Mouse (Mus musculus): Measurements from ENCODE around the gene Scn1b. TPM values are rescaled to one million over a fixed set of nuclear protein-coding genes. Genes with fewer than 3 reads are reported as not detected.
A peak's percentile ranks its signal among the peaks of the same experiment; 100 is the strongest.

The Scn1b gene
- polyA plus RNA-seq, 1 experiment from 2014 or later, result 13.0 TPM

DNA sequence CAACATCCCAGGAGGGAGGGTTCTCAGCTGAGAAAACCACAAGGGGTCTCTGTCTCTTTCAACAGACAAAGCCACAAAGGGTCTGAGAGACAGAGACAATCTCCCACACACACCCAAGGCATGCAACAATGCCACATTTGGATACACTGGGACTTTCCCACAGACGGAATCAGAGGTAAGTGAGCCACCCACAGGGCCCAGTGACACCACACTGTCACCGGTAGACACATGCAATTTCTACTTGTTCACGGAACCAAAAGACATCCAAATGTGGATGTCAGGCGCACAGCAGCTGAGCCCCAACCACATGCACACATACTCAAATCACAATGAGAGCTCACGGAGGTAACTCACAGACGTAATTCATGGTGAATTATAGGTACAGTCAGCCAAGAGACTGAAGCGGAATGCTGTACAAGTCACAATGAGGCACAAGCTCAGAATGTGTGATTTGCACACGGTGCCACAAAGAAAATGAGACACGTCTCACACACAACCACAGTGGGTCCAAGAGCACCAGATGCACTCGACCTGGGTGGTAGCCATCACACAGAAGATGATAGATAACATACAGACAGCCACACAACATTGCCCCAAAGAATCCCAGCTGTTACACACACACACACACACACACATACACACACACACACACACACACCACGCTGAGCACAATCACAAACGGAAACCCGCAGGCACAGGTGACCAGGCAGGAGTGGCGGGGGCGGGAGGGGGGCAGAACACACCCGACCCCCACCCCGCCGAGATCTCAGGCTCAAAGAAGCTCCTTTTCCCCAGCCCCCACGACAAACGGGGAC, 23.2 kb upstream of the Scn1b start:
- under 1% methylated on average over 20 of the region's 20 CpGs for WGBS
- DNase-seq (ENCODE audit: low spot score) (peak; percentile 62), ATAC-seq (ENCODE audit: low FRiP score) (no peak; the same call in 1 of the 2 replicates)
- Histone ChIP-seq H3K4me1 (replicated peaks; ENCODE audit: control insufficient read depth, insufficient read depth, low read length) (peaks cover 35% of the 10 kb centered on the region), H3K4me3 (replicated peaks; ENCODE audit: low read length) (peak overlapping the region; percentile 92), H3K27ac (peak overlapping the region; percentile 99), H3K9me3 (ENCODE audit: control insufficient read depth, low read length) (no peaks in the 10 kb centered on the region), H3K36me3 (replicated peaks; ENCODE audit: control insufficient read depth, insufficient read depth) (no peaks in the 10 kb centered on the region), H3K4me2 (replicated peaks) (peak overlapping the region; percentile 90), H3K27me3 (ENCODE audit: control insufficient read depth, insufficient read depth, low read length) (no peaks in the 10 kb centered on the region), H3K9ac (peak overlapping the region; percentile 96)

DNA sequence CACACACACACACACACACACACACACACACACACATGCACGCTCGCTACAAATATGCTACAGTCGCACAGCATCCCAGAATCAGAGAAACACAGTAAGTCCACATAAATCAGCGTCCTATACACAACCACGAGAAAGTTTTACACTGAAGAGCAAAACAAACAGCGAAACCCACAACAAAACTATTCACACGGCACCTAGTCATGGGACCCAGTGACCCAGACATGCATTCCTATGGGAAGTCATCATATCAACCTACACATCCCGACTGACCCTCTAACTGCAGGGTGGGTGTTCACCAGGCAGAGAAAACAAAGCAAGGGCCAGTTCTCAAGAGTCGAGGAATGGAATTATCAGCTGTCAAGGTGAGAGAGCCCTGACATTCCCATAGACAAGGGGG, 22.5 kb upstream of the Scn1b start:
- H3K27me3 ChIP-seq (ENCODE audit: control insufficient read depth, insufficient read depth, low read length), result no peaks in the 10 kb centered on the region
- peak overlapping the region; percentile 99 for H3K27ac ChIP-seq
- H3K4me3 ChIP-seq (replicated peaks; ENCODE audit: low read length), result peak overlapping the region; percentile 92
- WGBS, result 22% methylated on average over 9 of the region's 9 CpGs
- ATAC-seq (ENCODE audit: low FRiP score) (no peak), DNase-seq (ENCODE audit: low spot score) (no peak)
- H3K36me3 ChIP-seq (replicated peaks; ENCODE audit: control insufficient read depth, insufficient read depth), result no peaks in the 10 kb centered on the region
- H3K4me2 ChIP-seq (replicated peaks), result peak overlapping the region; percentile 90
- peaks cover 35% of the 10 kb centered on the region for H3K4me1 ChIP-seq (replicated peaks; ENCODE audit: control insufficient read depth, insufficient read depth, low read length)
- H3K9ac ChIP-seq, result peak overlapping the region; percentile 96
- H3K9me3 ChIP-seq (ENCODE audit: control insufficient read depth, low read length), result no peaks in the 10 kb centered on the region

DNA sequence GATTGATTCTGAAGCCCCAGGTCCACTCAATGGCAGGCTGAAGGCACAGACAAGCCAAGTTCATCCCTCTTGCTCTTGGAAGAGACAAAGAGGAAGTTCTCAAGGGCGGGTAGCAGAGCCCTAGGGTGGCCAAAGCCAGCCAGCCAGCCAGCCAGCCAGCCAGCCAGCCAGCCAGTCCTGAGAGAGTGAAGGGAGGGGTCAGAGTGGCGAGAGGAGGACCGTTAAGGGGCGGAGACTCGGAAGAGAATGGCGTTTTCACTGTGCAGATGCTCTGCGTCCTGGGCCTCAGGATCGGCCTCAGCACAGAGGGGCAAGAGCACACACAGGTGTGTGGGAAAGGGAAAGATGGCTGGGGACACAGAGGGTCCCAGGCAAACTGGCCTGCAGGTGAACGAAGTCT, 22.0 kb upstream of the Scn1b start:
- Histone ChIP-seq H3K9ac (peak overlapping the region; percentile 96), H3K4me2 (replicated peaks) (peak overlapping the region; percentile 90), H3K9me3 (ENCODE audit: control insufficient read depth, low read length) (no peaks in the 10 kb centered on the region), H3K4me3 (replicated peaks; ENCODE audit: low read length) (peak overlapping the region; percentile 92), H3K4me1 (replicated peaks; ENCODE audit: control insufficient read depth, insufficient read depth, low read length) (peaks cover 35% of the 10 kb centered on the region), H3K27me3 (ENCODE audit: control insufficient read depth, insufficient read depth, low read length) (no peaks in the 10 kb centered on the region), H3K27ac (peak overlapping the region; percentile 99), H3K36me3 (replicated peaks; ENCODE audit: control insufficient read depth, insufficient read depth) (peaks cover 2% of the 10 kb centered on the region; the same call in 1 of the 2 replicates)
- WGBS, result 3% methylated on average over 9 of the region's 9 CpGs
- DNase-seq (ENCODE audit: low spot score) (peak; percentile 54), ATAC-seq (ENCODE audit: low FRiP score) (peak; percentile 17; the same call in 1 of the 2 replicates)

DNA sequence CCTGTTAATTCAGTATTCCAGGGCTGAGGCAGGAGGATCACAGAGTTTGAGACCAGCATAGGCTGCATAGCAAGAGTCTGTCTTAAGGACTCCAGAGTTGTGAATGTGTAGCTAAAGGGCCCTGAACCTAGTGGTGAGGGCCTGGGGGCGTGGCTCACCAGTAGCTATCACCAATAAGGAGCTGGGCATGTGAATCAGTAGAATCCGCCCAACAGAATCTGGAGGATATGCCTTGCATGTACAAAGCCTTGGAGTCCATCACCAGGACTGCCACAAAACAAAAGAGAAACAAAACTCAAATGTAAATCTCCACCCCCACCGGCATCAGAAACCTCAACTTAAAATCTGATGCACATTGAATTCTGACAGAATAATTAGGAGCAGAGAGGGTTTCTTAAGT, 21.3 kb upstream of the Scn1b start:
- Histone ChIP-seq H3K9me3 (ENCODE audit: control insufficient read depth, low read length) (no peaks in the 10 kb centered on the region), H3K4me2 (replicated peaks) (peak overlapping the region; percentile 90), H3K4me3 (replicated peaks; ENCODE audit: low read length) (peak overlapping the region; percentile 92), H3K27ac (peak overlapping the region; percentile 99), H3K27me3 (ENCODE audit: control insufficient read depth, insufficient read depth, low read length) (no peaks in the 10 kb centered on the region), H3K36me3 (replicated peaks; ENCODE audit: control insufficient read depth, insufficient read depth) (peaks cover 8% of the 10 kb centered on the region), H3K9ac (peak overlapping the region; percentile 96), H3K4me1 (replicated peaks; ENCODE audit: control insufficient read depth, insufficient read depth, low read length) (peaks cover 35% of the 10 kb centered on the region)
- ATAC-seq (ENCODE audit: low FRiP score), result no peak
- no peak for DNase-seq (ENCODE audit: low spot score)
- 62% methylated on average over 3 of the region's 3 CpGs for WGBS

DNA sequence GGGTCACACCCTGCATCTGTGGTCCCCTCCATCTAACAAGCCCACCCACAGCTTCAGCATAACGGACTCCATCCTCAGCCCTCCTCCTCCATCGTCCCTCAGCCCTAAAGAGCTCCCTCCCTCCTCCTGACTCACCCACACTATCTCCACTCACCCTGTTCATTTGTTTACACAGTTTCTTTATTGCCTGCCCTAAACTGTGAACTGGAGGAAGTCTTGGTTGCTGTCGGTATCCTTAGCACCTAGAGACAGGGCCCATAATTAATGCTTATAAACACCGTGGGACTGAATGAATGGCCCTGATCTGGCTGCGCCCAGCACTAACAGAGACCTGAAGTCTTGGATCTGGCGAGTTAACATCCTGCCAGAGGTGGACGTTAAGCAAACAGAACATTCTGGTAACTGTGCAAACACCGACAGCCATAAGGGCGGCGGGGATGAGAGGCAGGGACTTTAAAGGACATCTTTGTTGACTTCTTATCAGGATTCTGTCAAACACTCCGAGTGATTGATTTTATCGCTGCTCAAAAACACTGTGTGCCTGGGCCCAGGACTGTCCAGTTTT, 18.9 kb upstream of the Scn1b start:
- H3K9me3 ChIP-seq (ENCODE audit: control insufficient read depth, low read length), result no peaks in the 10 kb centered on the region
- no peaks in the 10 kb centered on the region for H3K27me3 ChIP-seq (ENCODE audit: control insufficient read depth, insufficient read depth, low read length)
- H3K4me2 ChIP-seq (replicated peaks), result no peak overlapping the region
- H3K27ac ChIP-seq, result no peak overlapping the region
- ATAC-seq (ENCODE audit: low FRiP score), result no peak
- peaks cover 32% of the 10 kb centered on the region for H3K36me3 ChIP-seq (replicated peaks; ENCODE audit: control insufficient read depth, insufficient read depth)
- no peak overlapping the region for H3K9ac ChIP-seq
- 77% methylated on average over 12 of the region's 12 CpGs for WGBS
- H3K4me3 ChIP-seq (replicated peaks; ENCODE audit: low read length), result no peak overlapping the region
- DNase-seq (ENCODE audit: low spot score), result no peak
- peaks cover 25% of the 10 kb centered on the region for H3K4me1 ChIP-seq (replicated peaks; ENCODE audit: control insufficient read depth, insufficient read depth, low read length)

DNA sequence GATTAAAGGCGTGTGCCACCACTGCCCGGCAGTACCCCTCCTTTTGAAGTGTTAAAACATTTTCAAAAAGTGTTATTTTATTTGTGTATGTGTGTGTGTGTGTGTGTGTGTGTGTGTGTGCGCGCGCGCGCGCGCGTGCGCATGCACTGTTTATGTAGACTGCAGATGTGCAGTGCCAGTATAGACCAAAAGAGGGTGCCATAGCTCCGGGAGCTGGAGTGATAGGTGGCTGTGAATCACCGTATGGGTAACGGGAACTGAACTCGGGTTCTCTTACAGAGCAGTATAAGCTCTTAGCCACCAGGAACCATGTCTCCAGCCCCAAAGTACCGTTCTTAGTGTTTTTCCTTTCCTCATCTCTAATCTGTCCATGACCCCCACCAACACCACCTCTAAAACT, 18.1 kb upstream of the Scn1b start:
- H3K36me3 ChIP-seq (replicated peaks; ENCODE audit: control insufficient read depth, insufficient read depth), result peaks cover 40% of the 10 kb centered on the region
- H3K4me1 ChIP-seq (replicated peaks; ENCODE audit: control insufficient read depth, insufficient read depth, low read length), result peaks cover 25% of the 10 kb centered on the region
- H3K27ac ChIP-seq, result no peak overlapping the region
- no peaks in the 10 kb centered on the region for H3K9me3 ChIP-seq (ENCODE audit: control insufficient read depth, low read length)
- no peak overlapping the region for H3K4me3 ChIP-seq (replicated peaks; ENCODE audit: low read length)
- WGBS, result 96% methylated on average over 16 of the region's 16 CpGs
- DNase-seq (ENCODE audit: low spot score) (no peak), ATAC-seq (ENCODE audit: low FRiP score) (no peak)
- H3K4me2 ChIP-seq (replicated peaks), result no peak overlapping the region
- H3K27me3 ChIP-seq (ENCODE audit: control insufficient read depth, insufficient read depth, low read length), result no peaks in the 10 kb centered on the region
- H3K9ac ChIP-seq, result no peak overlapping the region

DNA sequence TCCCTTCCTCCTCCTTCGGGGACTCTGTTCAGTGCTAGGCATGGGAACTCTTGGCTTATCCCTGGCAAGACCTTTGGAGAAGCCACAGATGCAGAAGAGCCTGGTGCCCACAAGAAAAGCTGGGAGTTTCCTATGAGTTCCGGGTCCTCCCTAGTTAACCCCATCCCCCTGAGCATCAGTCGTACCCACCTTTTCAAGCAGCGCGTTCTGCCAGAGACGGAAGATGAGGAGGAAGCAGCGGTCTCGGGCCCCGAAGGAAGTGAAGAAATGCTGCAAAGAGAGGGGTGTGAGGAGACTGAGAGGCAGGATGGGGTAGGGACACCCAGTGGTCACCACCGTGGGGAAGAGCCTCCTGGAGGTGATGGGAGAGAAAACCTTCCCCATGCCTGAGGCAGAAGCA, 14.1 kb upstream of the Scn1b start:
- H3K4me3 ChIP-seq (replicated peaks; ENCODE audit: low read length), result no peak overlapping the region
- no peaks in the 10 kb centered on the region for H3K4me1 ChIP-seq (replicated peaks; ENCODE audit: control insufficient read depth, insufficient read depth, low read length)
- no peak for DNase-seq (ENCODE audit: low spot score)
- H3K27me3 ChIP-seq (ENCODE audit: control insufficient read depth, insufficient read depth, low read length), result no peaks in the 10 kb centered on the region
- ATAC-seq (ENCODE audit: low FRiP score), result no peak
- H3K36me3 ChIP-seq (replicated peaks; ENCODE audit: control insufficient read depth, insufficient read depth), result peaks cover 80% of the 10 kb centered on the region
- no peak overlapping the region for H3K9ac ChIP-seq
- H3K4me2 ChIP-seq (replicated peaks), result no peak overlapping the region
- H3K9me3 ChIP-seq (ENCODE audit: control insufficient read depth, low read length), result no peaks in the 10 kb centered on the region
- 95% methylated on average over 10 of the region's 10 CpGs for WGBS
- no peak overlapping the region for H3K27ac ChIP-seq

DNA sequence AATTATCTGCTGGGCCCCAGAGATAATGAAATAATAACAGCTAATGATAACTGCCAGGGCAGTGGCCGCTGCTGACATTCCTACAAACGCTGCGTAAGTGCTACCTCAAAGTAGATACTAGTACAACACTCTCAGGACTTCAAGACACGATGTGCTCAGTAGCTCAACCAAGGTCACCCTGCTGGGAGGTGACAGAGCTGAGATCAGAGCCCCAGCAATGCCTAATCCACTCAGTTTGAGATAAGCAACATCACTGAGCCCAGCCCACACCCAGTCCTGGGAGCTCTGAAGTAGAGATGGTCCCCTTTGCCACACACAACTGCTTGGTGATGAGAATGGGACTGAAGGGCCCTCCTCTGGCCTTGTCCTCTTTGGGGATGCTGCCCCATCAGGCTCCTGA, 13.5 kb upstream of the Scn1b start:
- Histone ChIP-seq H3K9ac (no peak overlapping the region), H3K27ac (no peak overlapping the region), H3K36me3 (replicated peaks; ENCODE audit: control insufficient read depth, insufficient read depth) (peaks cover 86% of the 10 kb centered on the region), H3K27me3 (ENCODE audit: control insufficient read depth, insufficient read depth, low read length) (no peaks in the 10 kb centered on the region), H3K4me3 (replicated peaks; ENCODE audit: low read length) (no peak overlapping the region), H3K9me3 (ENCODE audit: control insufficient read depth, low read length) (no peaks in the 10 kb centered on the region), H3K4me1 (replicated peaks; ENCODE audit: control insufficient read depth, insufficient read depth, low read length) (no peaks in the 10 kb centered on the region), H3K4me2 (replicated peaks) (no peak overlapping the region)
- no peak for ATAC-seq (ENCODE audit: low FRiP score)
- WGBS, result 91% methylated on average over 4 of the region's 4 CpGs
- no peak for DNase-seq (ENCODE audit: low spot score)

DNA sequence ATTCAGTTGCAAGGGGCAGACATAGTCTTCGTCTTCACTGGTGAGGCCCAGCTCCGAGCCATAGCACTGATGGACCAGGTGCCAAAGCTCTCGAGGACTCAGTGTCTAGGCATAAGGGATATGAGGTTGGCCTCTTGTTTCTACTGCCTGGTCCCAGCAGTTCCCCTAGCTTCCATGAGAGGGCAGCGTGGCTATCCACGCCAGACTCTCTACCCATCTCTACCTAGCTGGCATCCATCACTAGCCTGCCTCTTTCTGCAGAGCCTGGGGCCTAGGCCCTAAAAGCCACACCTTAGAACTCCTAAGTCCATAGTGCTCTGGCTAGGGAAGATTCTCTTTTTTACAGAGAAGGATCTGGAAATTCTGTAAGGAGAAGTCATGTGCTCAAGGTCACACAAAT, 13.0 kb upstream of the Scn1b start:
- 66% methylated on average over 5 of the region's 5 CpGs for WGBS
- Histone ChIP-seq H3K9me3 (ENCODE audit: control insufficient read depth, low read length) (no peaks in the 10 kb centered on the region), H3K9ac (no peak overlapping the region), H3K4me2 (replicated peaks) (no peak overlapping the region), H3K27ac (no peak overlapping the region), H3K4me3 (replicated peaks; ENCODE audit: low read length) (no peak overlapping the region), H3K36me3 (replicated peaks; ENCODE audit: control insufficient read depth, insufficient read depth) (peaks cover 92% of the 10 kb centered on the region), H3K27me3 (ENCODE audit: control insufficient read depth, insufficient read depth, low read length) (no peaks in the 10 kb centered on the region), H3K4me1 (replicated peaks; ENCODE audit: control insufficient read depth, insufficient read depth, low read length) (no peaks in the 10 kb centered on the region)
- ATAC-seq (ENCODE audit: low FRiP score) (peak; percentile 28; the same call in 1 of the 2 replicates), DNase-seq (ENCODE audit: low spot score) (peak; percentile 65)

Data from hindbrain, embryonic 14.5 days (tissue).